Mouse (Mus musculus) limb, embryonic 11.5 days (tissue): ENCODE data around the gene Zfp13. TPM values are rescaled to one million over a fixed set of nuclear protein-coding genes. Genes with fewer than 3 reads are reported as not detected.
"Not testable (repeated sequence)": the region's sequence is repeated elsewhere in the genome, so short reads cannot be mapped to it uniquely, and the experiment has no call there.

Experiments used
- ATAC-seq: fragments of 200-750 bp; cut with Nextera tagmentation; 2 replicates; pipeline ENCODE4 v1.8.0; 2017; ENCODE audit warnings: low read depth; ENCODE audit not compliant: insufficient number of reproducible peaks, low FRiP score, low TSS enrichment
- DNase-seq: peaks from one replicate; pipeline ENCODE4 v3.0.0-alpha.2; 2015; ENCODE audit warnings: low spot score
- H3K27ac ChIP-seq: fragments of 300-500 bp; sonication (generic); replicated peaks from 2 replicates; pipeline ENCODE4 v1.5.1; 2014; ENCODE audit warnings: low read depth, mild to moderate bottlenecking, low read length
- H3K27me3 ChIP-seq: fragments of 300-500 bp; sonication (generic); 2 replicates; pipeline ENCODE4 v1.6.1; 2014; ENCODE audit warnings: mild to moderate bottlenecking, low read length, mixed read lengths; ENCODE audit not compliant: control insufficient read depth, insufficient read depth
- H3K36me3 ChIP-seq: fragments of 300-500 bp; sonication (generic); 2 replicates; pipeline ENCODE4 v1.6.1; 2014; ENCODE audit warnings: mild to moderate bottlenecking, low read length, moderate library complexity, mixed read lengths; ENCODE audit not compliant: control insufficient read depth, insufficient read depth
- H3K4me1 ChIP-seq: fragments of 300-500 bp; sonication (generic); 2 replicates; pipeline ENCODE4 v1.6.1; 2014; ENCODE audit warnings: low read length, mixed read lengths; ENCODE audit not compliant: control insufficient read depth, insufficient read depth
- H3K4me2 ChIP-seq: fragments of 300-500 bp; sonication (generic); 2 replicates; pipeline ENCODE4 v1.6.1; 2014; ENCODE audit warnings: low read depth, mild to moderate bottlenecking, moderate library complexity; ENCODE audit not compliant: severe bottlenecking
- H3K4me3 ChIP-seq: fragments of 300-500 bp; sonication (generic); 2 replicates; pipeline ENCODE4 v1.5.1; 2014; ENCODE audit warnings: low read depth, low read length
- H3K9ac ChIP-seq: fragments of 300-500 bp; sonication (generic); 2 replicates; pipeline ENCODE4 v1.6.1; 2014; ENCODE audit warnings: mild to moderate bottlenecking, low read length
- H3K9me3 ChIP-seq: fragments of 300-500 bp; sonication (generic); 2 replicates; pipeline ENCODE4 v1.6.1; 2016; ENCODE audit warnings: low read length; ENCODE audit not compliant: control insufficient read depth
- WGBS: fragments of 180-500 bp; shearing (Covaris S2); extraction: QIAGEN DNeasy Blood & Tissue Kit; methylation state at CpG from one replicate; pipeline ENCODE4 v1.1.7; 2014; 5-methylcytosine and 5-hydroxymethylcytosine counted together
- polyA plus RNA-seq: library from polyadenylated mRNA; unstranded; fragments of >200 nt; fragmentation: Nextera tagmentation; extraction: Ambion mirVana; gene quantifications from 2 replicates; pipeline ENCODE4 v1.2.1, GENCODE M21; 2014

Gene Zfp13
- polyA plus RNA-seq, 1 experiment from 2014 or later = 20.5 TPM

- Histone ChIP-seq H3K4me2 (peak within 1 kb of the TSS; percentile 4), H3K9ac (no peak within 1 kb of the TSS), H3K27me3 (no peaks in the 10 kb centered on the region), H3K27ac (0 out of 2 replicates have a peak within 1 kb of the TSS, but pooled peaks have one; percentile 8), H3K36me3 (no peaks in the 10 kb centered on the region), H3K4me1 (peaks cover 6% of the 10 kb centered on the region; the same call in 1 of the 2 replicates), H3K9me3 (no peaks in the 10 kb centered on the region), H3K4me3 (peak within 1 kb of the TSS; percentile 40; the same call in 1 of the 2 replicates)
- ATAC-seq = no peak
- 39% methylated on average over 15 of the region's 15 CpGs for WGBS
- DNase-seq = no peak
Measured at GRCm38 (mm10) chr17:23600641-23601622, 1.6 kb upstream of the Zfp13 start, which contains the start of gene Zscan10. Gene Zscan10 (plus strand): TSS chr17:23600856.

DNA sequence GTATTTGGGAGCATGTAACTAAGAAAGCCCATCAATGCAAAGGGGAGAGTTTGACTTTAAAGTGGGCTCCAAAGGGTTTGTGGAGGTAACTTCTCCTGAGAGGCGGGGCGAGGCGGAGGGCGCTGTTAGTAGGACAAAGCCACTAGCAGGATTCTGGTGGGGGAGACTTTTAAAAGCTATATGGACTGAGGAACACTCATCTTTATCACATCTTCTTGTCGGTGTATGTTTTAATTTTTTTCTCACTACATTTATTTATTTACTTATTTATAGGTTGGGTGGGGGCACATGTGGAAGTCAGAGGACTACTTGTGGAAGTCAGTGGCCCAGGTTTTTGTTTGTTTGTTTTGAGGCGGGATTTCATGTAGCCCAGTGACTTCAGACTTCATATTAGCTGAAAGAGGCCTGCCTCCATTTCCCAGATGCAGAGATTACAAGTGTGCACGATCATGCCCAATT is 347 bp upstream of the Zfp13 start:
- no peaks in the 10 kb centered on the region for H3K9me3 ChIP-seq
- 48% methylated on average over 7 of the region's 7 CpGs for WGBS
- ATAC-seq (no peak), DNase-seq (no peak)
- H3K9ac ChIP-seq = no peak overlapping the region
- H3K27me3 ChIP-seq = no peaks in the 10 kb centered on the region
- peak overlapping the region; percentile 76 for H3K27ac ChIP-seq
- H3K4me2 ChIP-seq = peak overlapping the region; percentile 71
- no peaks in the 10 kb centered on the region for H3K36me3 ChIP-seq
- H3K4me1 ChIP-seq = peaks cover 6% of the 10 kb centered on the region; the same call in 1 of the 2 replicates
- H3K4me3 ChIP-seq = peak overlapping the region; percentile 40; the same call in 1 of the 2 replicates

DNA sequence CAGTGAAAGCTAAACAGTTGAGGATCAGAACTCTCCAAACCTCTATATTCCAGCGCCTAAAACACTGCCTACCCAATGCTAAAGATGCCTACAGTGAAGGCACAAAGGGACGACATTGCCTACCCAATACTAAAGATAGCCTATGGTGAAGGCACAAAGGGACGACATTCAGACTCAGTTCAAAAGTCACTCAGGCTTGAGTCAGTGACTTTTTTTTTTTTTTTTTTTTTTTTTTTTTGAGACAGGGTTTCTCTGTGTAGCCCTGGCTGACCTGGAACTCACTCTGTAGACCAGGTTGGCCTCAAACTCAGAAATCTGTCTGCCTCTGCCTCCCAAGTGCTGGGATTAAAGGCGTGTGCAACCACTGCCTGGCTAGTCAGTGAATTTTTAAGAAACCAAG is 4.1 kb downstream of the Zfp13 start:
- not testable (repeated sequence) for ATAC-seq

DNA sequence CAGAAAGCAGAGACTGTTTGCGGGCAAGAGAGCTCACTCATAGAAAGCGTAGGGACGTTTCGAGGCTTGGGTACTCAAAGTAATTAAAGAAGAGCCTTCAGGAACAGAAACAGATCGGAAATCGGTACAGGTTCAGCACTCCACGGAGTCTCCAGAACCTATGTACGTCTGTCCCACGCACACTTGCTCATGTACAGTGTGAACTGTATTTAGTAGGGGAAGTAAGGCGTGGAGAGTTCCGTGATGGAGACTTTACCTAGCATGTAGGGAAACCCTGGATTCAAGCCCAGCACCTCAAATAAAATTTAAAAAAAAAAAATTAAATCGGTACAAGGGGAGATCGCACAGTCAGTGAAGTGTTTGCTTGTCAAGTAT is 6.4 kb downstream of the Zfp13 start:
- ATAC-seq (peak; percentile 61), DNase-seq (no peak)
- 12% methylated on average over 13 of the region's 13 CpGs for WGBS
- Histone ChIP-seq H3K4me2 (peak overlapping the region; percentile 69), H3K4me3 (peak overlapping the region; percentile 40), H3K36me3 (no peaks in the 10 kb centered on the region), H3K27ac (0 out of 2 replicates have a peak overlapping the region, but pooled peaks have one; percentile 30), H3K9ac (peak overlapping the region; percentile 84), H3K4me1 (no peaks in the 10 kb centered on the region), H3K9me3 (no peaks in the 10 kb centered on the region), H3K27me3 (no peaks in the 10 kb centered on the region)

More for the DNA sequence above, 4.1 kb downstream of the Zfp13 start:
- H3K9ac ChIP-seq, H3K9me3 ChIP-seq, H3K27ac ChIP-seq, H3K27me3 ChIP-seq, DNase-seq, H3K4me1 ChIP-seq, H3K4me3 ChIP-seq, H3K36me3 ChIP-seq, H3K4me2 ChIP-seq: not testable (repeated sequence)
- WGBS = 84% methylated on average over 4 of the region's 4 CpGs

- Histone ChIP-seq H3K9ac (peak overlapping the region; percentile 84), H3K4me3 (peak overlapping the region; percentile 40), H3K4me2 (peak overlapping the region; percentile 69), H3K4me1 (no peaks in the 10 kb centered on the region), H3K36me3 (no peaks in the 10 kb centered on the region), H3K27ac (0 out of 2 replicates have a peak overlapping the region, but pooled peaks have one; percentile 30), H3K27me3 (no peaks in the 10 kb centered on the region), H3K9me3 (no peaks in the 10 kb centered on the region)
- peak; percentile 99 for DNase-seq
- peak; percentile 99 for ATAC-seq
- WGBS = 8% methylated on average over 34 of the region's 34 CpGs
Measured at GRCm38 (mm10) chr17:23592208-23592925, 6.9 kb downstream of the Zfp13 start.

DNA sequence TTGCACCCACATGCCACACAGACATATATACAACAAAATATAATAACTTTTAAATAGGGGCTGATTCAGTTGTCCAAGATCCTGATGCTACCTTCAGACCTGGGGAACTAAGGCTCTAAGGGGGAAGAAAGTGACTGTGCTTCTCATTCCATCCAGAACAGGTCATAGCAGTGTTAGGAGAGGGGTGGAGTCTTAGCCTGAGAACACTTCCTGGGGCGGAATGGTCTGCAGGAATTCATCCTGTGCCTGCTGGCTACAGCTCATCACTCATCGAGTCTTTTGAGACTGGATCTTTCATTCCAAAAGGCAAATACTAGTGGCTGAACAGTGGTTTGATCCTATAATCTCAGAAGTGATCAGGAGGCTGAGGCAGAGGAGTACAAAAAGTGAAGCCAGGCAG is 12.0 kb downstream of the Zfp13 start:
- Histone ChIP-seq H3K4me3 (no peak overlapping the region), H3K36me3 (no peaks in the 10 kb centered on the region), H3K4me1 (peaks cover 7% of the 10 kb centered on the region; the same call in 1 of the 2 replicates), H3K9me3 (no peaks in the 10 kb centered on the region), H3K9ac (no peak overlapping the region), H3K4me2 (no peak overlapping the region), H3K27me3 (no peaks in the 10 kb centered on the region), H3K27ac (no peak overlapping the region)
- 65% methylated on average over 2 of the region's 2 CpGs for WGBS
- ATAC-seq = no peak
- no peak for DNase-seq

GRCm38 (mm10) chr17:23585721-23586491 is 13.4 kb downstream of the Zfp13 start:
- H3K4me2 ChIP-seq = peak overlapping the region; percentile 95
- peak overlapping the region; percentile 76 for H3K4me3 ChIP-seq
- ATAC-seq = peak; percentile 67
- under 1% methylated on average over 22 of the region's 22 CpGs for WGBS
- DNase-seq = peak; percentile 79
- peak overlapping the region; percentile 81 for H3K9ac ChIP-seq
- H3K36me3 ChIP-seq = peaks cover 2% of the 10 kb centered on the region; the same call in 1 of the 2 replicates
- H3K9me3 ChIP-seq = no peaks in the 10 kb centered on the region
- H3K27ac ChIP-seq = 0 out of 2 replicates have a peak overlapping the region, but pooled peaks have one; percentile 36
- peaks cover 7% of the 10 kb centered on the region; the same call in 1 of the 2 replicates for H3K4me1 ChIP-seq
- no peaks in the 10 kb centered on the region for H3K27me3 ChIP-seq
